Mouse (Mus musculus) CH12.LX (cell line): ENCODE measurements at regions not wholly inside any gene's neighbourhood (a gene's known extent, or its start where the extent isn't known, plus 50 kb on each side); places are given as distances from the start of the nearest gene placed in this dataset.

ENCODE experiments used
- DNase-seq: peaks from one replicate; pipeline ENCODE4 v3.0.0-alpha.2; 2013; ENCODE audit errors: extremely low read depth
- H3K27ac ChIP-seq: 2 replicates; pipeline ENCODE4 v1.5.1; 2012; ENCODE audit warnings: low read depth, mild to moderate bottlenecking, control low read depth, moderate library complexity; ENCODE audit not compliant: insufficient read depth
- H3K27me3 ChIP-seq: replicated peaks from 2 replicates; pipeline ENCODE3; 2012; ENCODE audit warnings: inconsistent platforms
- H3K36me3 ChIP-seq, 2 experiments: replicated peaks in 1 of 2; 2 replicates each; pipeline versions ENCODE3 to v1.6.1; 2012; ENCODE audit warnings: inconsistent platforms in 1 of 2, low read length in 1 of 2, mild to moderate bottlenecking in 1 of 2, mixed read lengths in 1 of 2, moderate library complexity in 1 of 2; ENCODE audit not compliant: control insufficient read depth in 1 of 2, insufficient read depth in 1 of 2
- H3K4me1 ChIP-seq, 2 experiments: 2 replicates each; pipeline ENCODE4 v1.6.1; 2012; ENCODE audit warnings: inconsistent platforms in 1 of 2, moderate library complexity in 1 of 2; ENCODE audit not compliant: insufficient read depth in 2 of 2, control insufficient read depth in 1 of 2
- H3K4me2 ChIP-seq: 2 replicates; pipeline ENCODE4 v1.6.1; 2012; ENCODE audit warnings: low read depth, mild to moderate bottlenecking, control low read depth; ENCODE audit not compliant: poor library complexity, insufficient read depth, severe bottlenecking
- H3K4me3 ChIP-seq, 3 experiments: fragments of 150-350 bp in 1 of 3; sonication (generic) in 1 of 3; replicated peaks in 1 of 3; 2 replicates each; pipeline versions ENCODE3 to v1.5.1; 2011 to 2012; ENCODE audit warnings: low read depth in 2 of 3, low read length in 2 of 3, mild to moderate bottlenecking in 2 of 3, moderate library complexity in 2 of 3, control low read depth in 1 of 3, improper control_type of control experiment in 1 of 3, inconsistent platforms in 1 of 3, mixed read lengths in 1 of 3; ENCODE audit not compliant: poor library complexity in 1 of 3
- H3K79me2 ChIP-seq: replicated peaks from 2 replicates; pipeline ENCODE4 v1.6.1; 2012; ENCODE audit warnings: mild to moderate bottlenecking, moderate library complexity; ENCODE audit not compliant: control insufficient read depth, poor library complexity, insufficient read depth, severe bottlenecking; ENCODE audit errors: extremely low read depth
- H3K9ac ChIP-seq: 2 replicates; pipeline ENCODE4 v1.6.1; 2012; ENCODE audit warnings: low read depth, mild to moderate bottlenecking, control low read depth, moderate library complexity; ENCODE audit not compliant: insufficient read depth
- H3K9me3 ChIP-seq: replicated peaks from 2 replicates; pipeline ENCODE3; 2012; ENCODE audit warnings: low read length, inconsistent platforms, mixed read lengths
- BHLHE40 ChIP-seq: IDR thresholded peaks from 2 replicates; pipeline ENCODE4 v1.6.1; 2011; ENCODE audit warnings: mild to moderate bottlenecking, low read depth, low read length, improper control_type of control experiment
- CHD2 ChIP-seq: IDR thresholded peaks from 2 replicates; pipeline ENCODE4 v1.6.1; 2011; ENCODE audit warnings: low read length, improper control_type of control experiment
- CTCF ChIP-seq, 2 experiments: IDR thresholded peaks in 1 of 2; conservative IDR thresholded peaks in 1 of 2; 2 replicates each; pipeline ENCODE4 v1.5.1; 2011 to 2012; ENCODE audit warnings: low read depth in 2 of 2, low read length in 2 of 2, improper control_type of control experiment in 1 of 2, inconsistent platforms in 1 of 2, mild to moderate bottlenecking in 1 of 2, moderate library complexity in 1 of 2
- ELF1 ChIP-seq: IDR thresholded peaks from 2 replicates; pipeline ENCODE4 v1.6.1; 2014; ENCODE audit warnings: low read depth, mild to moderate bottlenecking, inconsistent platforms, low read length, improper control_type of control experiment
- EP300 ChIP-seq: IDR thresholded peaks from 2 replicates; pipeline ENCODE4 v1.6.1; 2011; ENCODE audit warnings: low read length, improper control_type of control experiment
- ETS1 ChIP-seq: conservative IDR thresholded peaks from 2 replicates; pipeline ENCODE4 v1.6.1; 2012; ENCODE audit warnings: low read depth, mild to moderate bottlenecking, inconsistent platforms, low read length, improper control_type of control experiment, moderate library complexity
- GABPA ChIP-seq: IDR thresholded peaks from 2 replicates; pipeline ENCODE4 v1.6.1; 2012; ENCODE audit warnings: low read depth, low read length, improper control_type of control experiment, inconsistent platforms; ENCODE audit not compliant: insufficient replicate concordance
- JUND ChIP-seq: conservative IDR thresholded peaks from 2 replicates; pipeline ENCODE4 v1.6.1; 2011; ENCODE audit warnings: low read depth, low read length, improper control_type of control experiment
- KAT2A ChIP-seq: IDR thresholded peaks from 2 replicates; pipeline ENCODE4 v1.6.1; 2012; ENCODE audit warnings: low read length, improper control_type of control experiment, inconsistent platforms; ENCODE audit not compliant: insufficient replicate concordance
- MAX ChIP-seq: IDR thresholded peaks from 2 replicates; pipeline ENCODE4 v1.6.1; 2011; ENCODE audit warnings: low read length, improper control_type of control experiment
- MAZ ChIP-seq: IDR thresholded peaks from 2 replicates; pipeline ENCODE4 v1.6.1; 2012; ENCODE audit warnings: low read depth, mild to moderate bottlenecking, inconsistent platforms, low read length, improper control_type of control experiment, moderate library complexity
- MEF2A ChIP-seq: IDR thresholded peaks from 2 replicates; pipeline ENCODE4 v1.6.1; 2014; ENCODE audit warnings: low read depth, mild to moderate bottlenecking, inconsistent platforms, low read length, improper control_type of control experiment, borderline replicate concordance
- MXI1 ChIP-seq: IDR thresholded peaks from 2 replicates; pipeline ENCODE4 v1.6.1; 2011; ENCODE audit warnings: mild to moderate bottlenecking, low read depth, low read length, improper control_type of control experiment
- MYC ChIP-seq: IDR thresholded peaks from 2 replicates; pipeline ENCODE4 v1.6.1; 2011; ENCODE audit warnings: low read depth, mild to moderate bottlenecking, improper control_type of control experiment, low read length
- NELFE ChIP-seq: IDR thresholded peaks from 2 replicates; pipeline ENCODE4 v1.6.1; 2011; ENCODE audit warnings: low read depth, low read length, improper control_type of control experiment
- NRF1 ChIP-seq: IDR thresholded peaks from 2 replicates; pipeline ENCODE4 v1.6.1; 2014; ENCODE audit warnings: low read depth, mild to moderate bottlenecking, inconsistent platforms, low read length, improper control_type of control experiment, moderate library complexity
- PAX5 ChIP-seq: IDR thresholded peaks from 2 replicates; pipeline ENCODE4 v1.6.1; 2012; ENCODE audit warnings: low read length, inconsistent platforms, mixed read lengths
- POLR2A ChIP-seq: IDR thresholded peaks from 2 replicates; pipeline ENCODE4 v1.6.1; 2011; ENCODE audit warnings: low read depth, mild to moderate bottlenecking, improper control_type of control experiment, low read length
- POLR2AphosphoS2 ChIP-seq: IDR thresholded peaks from 2 replicates; pipeline ENCODE4 v1.6.1; 2011; ENCODE audit warnings: low read depth, low read length, improper control_type of control experiment
- RAD21 ChIP-seq: IDR thresholded peaks from 2 replicates; pipeline ENCODE4 v1.6.1; 2011; ENCODE audit warnings: low read depth, mild to moderate bottlenecking, low read length, improper control_type of control experiment, moderate library complexity
- SMC3 ChIP-seq: IDR thresholded peaks from 2 replicates; pipeline ENCODE4 v1.6.1; 2011; ENCODE audit warnings: low read depth, low read length, improper control_type of control experiment
- TCF12 ChIP-seq: IDR thresholded peaks from 2 replicates; pipeline ENCODE4 v1.6.1; 2014; ENCODE audit warnings: low read depth, mild to moderate bottlenecking, inconsistent platforms, low read length, improper control_type of control experiment
- UBTF ChIP-seq: IDR thresholded peaks from 2 replicates; pipeline ENCODE4 v1.6.1; 2012; ENCODE audit warnings: low read depth, mild to moderate bottlenecking, inconsistent platforms, low read length, improper control_type of control experiment, moderate library complexity
- USF1 ChIP-seq: IDR thresholded peaks from 2 replicates; pipeline ENCODE4 v1.6.1; 2014; ENCODE audit warnings: low read depth, mild to moderate bottlenecking, inconsistent platforms, low read length, improper control_type of control experiment
- USF2 ChIP-seq: conservative IDR thresholded peaks from 2 replicates; pipeline ENCODE4 v1.6.1; 2011; ENCODE audit warnings: low read depth, low read length, improper control_type of control experiment
- ZKSCAN1 ChIP-seq: IDR thresholded peaks from 2 replicates; pipeline ENCODE4 v1.6.1; 2012; ENCODE audit warnings: low read depth, inconsistent platforms, low read length, improper control_type of control experiment, borderline replicate concordance
- ZMIZ1 ChIP-seq: IDR thresholded peaks from 2 replicates; pipeline ENCODE4 v1.6.1; 2012; ENCODE audit warnings: low read depth, mild to moderate bottlenecking, inconsistent platforms, low read length, improper control_type of control experiment
- dilution Hi-C: fragments of 300-500 bp; cut with MboI; formaldehyde crosslinking; loops from 2 replicates; pipeline ENCODE4 v1.14.3; 2020; ENCODE audit warnings: low sequenced_read_pairs; ENCODE audit not compliant: extremely low pct_unique_long_range_greater_than_20kb, extremely low pct_ligation_motif_present
- in situ Hi-C: fragments of 300-500 bp; cut with MboI; formaldehyde crosslinking; loops from 3 replicates; pipeline ENCODE4 v1.14.3; 2019; ENCODE audit warnings: low sequenced_read_pairs, low pct_ligation_motif_present, low pct_unique_long_range_greater_than_20kb, mixed read lengths

GRCm38 (mm10) chr2:61965916-61966315 is 80.3 kb upstream of the Slc4a10 start:
- dilution Hi-C loops (no loop called here), in situ Hi-C loops (loop anchor here (25.0 kb wide), 1 partner anchor 504 kb away; no protein-coding TSS in a partner anchor)
- H3K27me3 ChIP-seq, result no peaks in the 10 kb centered on the region
- no peak overlapping the region for H3K27ac ChIP-seq
- H3K4me2 ChIP-seq, result no peak overlapping the region
- no peaks in the 10 kb centered on the region for H3K36me3 ChIP-seq
- no peak for TF ChIP-seq PAX5
- no peak for TF ChIP-seq ZKSCAN1
- no peak overlapping the region for H3K9ac ChIP-seq
- no peaks in the 10 kb centered on the region for H3K9me3 ChIP-seq
- no peak for DNase-seq
- H3K79me2 ChIP-seq, result no peaks in the 10 kb centered on the region
- no peaks in the 10 kb centered on the region for H3K4me1 ChIP-seq
- no peak overlapping the region for H3K4me3 ChIP-seq

GRCm38 (mm10) chr2:61967724-61968123 is 78.5 kb upstream of the Slc4a10 start:
- TF ChIP-seq RAD21, result peak; percentile 79
- TF ChIP-seq MAX, result no peak
- TF ChIP-seq CTCF (conservative IDR thresholded peaks at IDR 0.05 in 1 of 2, IDR thresholded peaks at IDR 0.05 in 1 of 2; ENCODE audit: low read depth in 2 of 2, low read length in 2 of 2), result peak in 1 of 2 experiments; percentile 71; a peak in 2 of 4 replicates
- TF ChIP-seq EP300, result no peak
- no peak for TF ChIP-seq ZKSCAN1
- no peak for TF ChIP-seq CHD2
- TF ChIP-seq POLR2A, result no peak
- no peak for TF ChIP-seq USF1
- no peak for TF ChIP-seq ELF1
- TF ChIP-seq POLR2AphosphoS2, result no peak
- TF ChIP-seq MEF2A, result no peak
- TF ChIP-seq TCF12, result no peak
- no peak for TF ChIP-seq KAT2A
- no peak for TF ChIP-seq GABPA
- TF ChIP-seq JUND, result no peak
- TF ChIP-seq BHLHE40, result no peak
- TF ChIP-seq UBTF, result no peak
- no peak for TF ChIP-seq ZMIZ1
- TF ChIP-seq MAZ, result no peak
- TF ChIP-seq MXI1, result no peak
- peak; percentile 61 for TF ChIP-seq SMC3
- no peak for TF ChIP-seq ETS1
- TF ChIP-seq MYC, result no peak
- no peak for TF ChIP-seq NELFE
- no peak for TF ChIP-seq NRF1
- no peak for TF ChIP-seq USF2
- TF ChIP-seq, all 38 proteins: peak for 3
- no peak overlapping the region for H3K9ac ChIP-seq
- H3K27ac ChIP-seq, result no peak overlapping the region
- no peaks in the 10 kb centered on the region for H3K27me3 ChIP-seq
- H3K4me3 ChIP-seq, result no peak overlapping the region
- H3K9me3 ChIP-seq, result no peaks in the 10 kb centered on the region
- no peaks in the 10 kb centered on the region for H3K79me2 ChIP-seq
- H3K4me2 ChIP-seq, result no peak overlapping the region
- peak; percentile 22 for DNase-seq
- in situ Hi-C loops, result loop anchor here (25.0 kb wide), 1 partner anchor 505 kb away; no protein-coding TSS in a partner anchor
- H3K4me1 ChIP-seq, result no peaks in the 10 kb centered on the region
- no peaks in the 10 kb centered on the region for H3K36me3 ChIP-seq
- dilution Hi-C loops, result no loop called here
